Mouse (Mus musculus) brain, embryonic 18.5 days (tissue): Measurements from ENCODE around the gene Lrmda.
"Not testable (repeated sequence)": the region's sequence is repeated elsewhere in the genome, so short reads cannot be mapped to it uniquely, and the experiment has no call there.

ENCODE experiments used
- DNase-seq: peaks from one replicate; pipeline ENCODE4 v3.0.0-alpha.2; 2012; ENCODE audit warnings: low read depth, low spot score

Lrmda gene

DNA sequence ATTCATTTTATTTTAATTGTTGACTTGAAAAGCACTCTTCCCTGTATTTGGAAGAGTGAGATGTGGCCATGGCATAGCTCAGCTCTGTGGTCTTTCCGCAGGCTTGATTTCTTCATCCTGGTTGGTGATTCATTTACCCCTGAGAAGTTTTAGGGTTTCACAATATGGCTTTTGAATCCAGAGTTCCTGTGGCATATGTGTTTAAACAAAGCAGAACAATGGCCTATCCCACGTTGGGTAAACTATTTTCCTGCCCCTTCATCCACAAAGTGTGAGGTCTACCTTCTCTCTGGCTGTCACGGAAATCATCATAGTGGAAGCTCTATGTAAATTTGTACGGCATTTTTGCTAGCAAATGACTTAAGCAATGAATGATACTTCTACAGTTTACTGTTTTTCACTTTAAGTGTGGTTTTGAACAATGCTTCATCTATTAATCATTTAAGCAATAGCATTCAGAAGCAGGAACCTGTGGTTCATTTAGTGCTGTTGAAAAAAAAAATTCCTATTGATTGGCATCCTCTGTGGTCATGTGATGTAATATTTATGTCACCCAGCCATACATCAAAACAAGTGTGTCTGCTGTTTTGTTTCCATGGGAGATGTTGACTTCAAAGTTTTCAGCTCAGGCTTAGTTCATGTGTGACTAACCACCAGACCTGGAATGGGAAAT is 567.9 kb downstream of the Lrmda start:
- DNase-seq = no peak

DNA sequence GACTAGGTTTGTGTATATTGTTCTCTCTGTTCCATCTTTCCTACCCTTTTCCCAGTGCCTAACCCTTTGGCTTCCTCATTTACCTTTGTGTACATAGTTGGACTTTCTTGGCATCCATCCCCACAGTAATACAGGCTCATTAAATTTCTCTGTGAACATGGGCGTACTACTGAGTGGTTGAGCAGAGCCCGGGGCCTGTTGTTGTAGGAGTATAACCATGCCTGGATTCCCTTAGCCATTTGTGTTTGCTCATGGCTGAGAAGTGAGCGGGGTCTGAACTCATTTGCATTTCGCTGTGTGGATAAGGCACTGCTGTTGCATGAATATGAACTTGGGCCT is 568.4 kb downstream of the Lrmda start:
- no peak for DNase-seq

DNA sequence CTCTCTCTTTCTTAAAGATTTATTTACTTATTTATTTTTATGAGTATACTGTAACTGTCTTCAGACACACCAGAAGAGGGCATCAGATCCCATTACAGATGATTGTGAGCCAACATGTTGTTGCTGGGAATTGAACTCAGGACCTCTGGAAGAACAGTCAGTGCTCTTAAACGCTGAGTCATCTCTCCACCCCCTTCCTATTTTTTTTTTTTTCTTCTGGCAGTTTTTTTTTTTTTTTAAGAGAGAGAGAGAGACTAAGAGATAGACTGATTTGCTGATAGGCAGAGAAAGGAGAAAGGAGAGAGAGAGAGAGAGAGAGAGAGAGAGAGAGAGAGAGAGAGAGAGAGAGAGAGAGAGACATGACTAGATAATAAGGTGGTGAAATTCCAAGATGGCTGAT is 568.9 kb downstream of the Lrmda start:
- not testable (repeated sequence) for DNase-seq

DNA sequence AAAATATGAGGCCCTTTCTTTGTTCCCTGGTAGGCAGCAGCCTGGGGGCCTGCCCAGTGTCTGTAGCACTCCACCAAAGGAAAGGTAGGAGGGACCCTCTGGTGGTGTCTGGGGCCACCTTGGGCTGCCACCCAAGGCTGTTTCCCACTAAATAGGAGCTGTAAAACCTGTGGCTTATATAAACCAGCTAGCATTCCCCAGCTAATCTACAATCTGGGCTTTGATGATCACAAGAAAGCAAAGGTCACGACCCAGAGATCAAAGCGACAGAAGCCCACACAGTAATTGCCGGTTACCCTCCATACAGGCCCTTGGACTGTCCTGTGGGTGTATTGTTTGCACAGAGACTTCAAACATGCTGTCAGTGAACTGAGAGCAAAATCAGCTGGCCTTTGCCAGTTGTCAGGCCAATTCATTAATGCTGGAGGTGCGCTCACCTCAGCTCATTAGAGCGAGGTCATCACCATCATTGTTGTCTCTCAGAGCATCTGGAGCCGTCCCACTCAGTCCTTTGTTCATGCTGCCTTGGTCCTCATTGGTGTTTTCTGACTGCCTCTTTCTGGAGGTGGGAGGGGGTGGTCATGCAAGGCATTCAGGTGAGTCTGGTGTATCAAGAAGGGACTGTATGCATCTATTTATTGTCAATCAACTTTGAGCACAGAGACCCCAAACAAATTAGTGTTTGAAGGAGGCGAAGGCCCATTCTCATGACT is 570.1 kb downstream of the Lrmda start:
- no peak for DNase-seq

DNA sequence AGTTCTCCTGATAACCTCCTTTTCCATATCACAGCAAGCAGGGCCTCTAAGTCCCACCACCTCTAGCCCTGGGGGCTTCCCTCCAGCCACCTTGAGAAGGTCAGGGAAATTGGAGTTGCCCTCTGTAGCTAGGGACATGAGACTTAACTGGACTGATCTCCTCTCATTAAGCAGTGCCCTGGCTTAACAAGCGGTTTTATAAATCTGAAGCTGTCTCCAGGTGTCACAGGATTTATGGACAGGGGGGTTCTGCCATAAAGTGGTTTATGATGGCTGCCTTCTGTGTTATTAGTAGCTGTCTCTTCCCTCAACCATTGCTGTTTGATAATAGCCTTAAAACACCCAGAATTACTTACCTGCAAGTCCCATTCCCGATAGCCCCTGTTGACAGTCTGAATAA is 571.7 kb downstream of the Lrmda start:
- no peak for DNase-seq

DNA sequence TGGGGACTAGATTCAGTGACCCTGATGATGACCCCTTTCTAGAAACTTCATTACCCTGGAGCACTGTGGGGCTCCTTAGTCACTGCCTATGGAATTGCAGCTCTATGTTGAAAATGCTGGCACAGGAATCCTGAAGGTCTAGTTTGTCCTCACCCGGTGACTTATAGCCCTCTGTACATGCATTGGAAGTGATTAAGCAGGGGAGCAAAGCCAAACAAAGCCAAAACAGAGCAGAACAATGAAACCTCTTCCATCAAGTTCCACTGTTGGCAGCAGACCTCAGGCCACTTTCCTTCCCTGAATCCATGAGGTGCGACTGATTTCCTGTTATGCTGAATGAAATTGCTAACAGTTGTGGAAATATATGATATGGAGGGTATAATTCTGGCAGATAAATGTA is 578.0 kb downstream of the Lrmda start:
- DNase-seq = no peak

DNA sequence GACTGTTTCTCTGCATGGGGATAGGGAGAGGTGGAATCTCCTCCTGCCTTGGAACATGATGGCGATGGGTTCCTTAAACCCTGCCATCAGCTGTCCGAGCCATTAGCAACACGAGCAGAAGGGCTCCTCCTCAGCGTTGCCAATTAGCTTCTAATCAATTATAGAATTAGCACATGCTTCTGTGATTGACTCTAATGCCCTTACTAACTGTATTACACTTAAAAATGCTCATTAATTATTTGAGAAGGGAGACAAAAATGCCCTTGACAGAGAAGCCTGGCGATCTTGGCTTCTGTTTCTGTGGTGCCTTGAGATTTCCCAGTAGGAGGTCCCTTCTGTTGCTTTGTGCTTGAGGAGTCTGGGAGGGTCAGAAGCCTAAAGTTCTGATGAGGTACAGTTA is 579.1 kb downstream of the Lrmda start:
- DNase-seq = no peak

DNA sequence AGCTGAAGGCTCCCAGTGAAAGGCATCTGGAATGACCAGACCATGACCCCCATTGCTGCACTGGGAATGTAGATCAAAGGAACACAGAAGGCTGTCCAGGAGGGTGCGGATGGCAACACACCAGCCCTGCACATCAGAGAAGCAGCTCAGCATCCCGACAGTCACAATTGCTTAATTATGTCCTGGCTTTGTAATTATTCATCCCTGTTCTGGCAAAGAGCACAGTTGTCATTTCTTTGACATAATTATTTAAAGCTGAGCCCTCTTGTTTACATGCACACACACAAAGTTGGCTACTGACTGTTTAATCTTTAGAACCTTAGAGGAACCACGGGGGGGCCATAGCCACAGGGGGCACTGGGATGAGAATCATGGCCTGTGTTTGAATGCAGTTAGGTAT is 580.7 kb downstream of the Lrmda start:
- no peak for DNase-seq

DNA sequence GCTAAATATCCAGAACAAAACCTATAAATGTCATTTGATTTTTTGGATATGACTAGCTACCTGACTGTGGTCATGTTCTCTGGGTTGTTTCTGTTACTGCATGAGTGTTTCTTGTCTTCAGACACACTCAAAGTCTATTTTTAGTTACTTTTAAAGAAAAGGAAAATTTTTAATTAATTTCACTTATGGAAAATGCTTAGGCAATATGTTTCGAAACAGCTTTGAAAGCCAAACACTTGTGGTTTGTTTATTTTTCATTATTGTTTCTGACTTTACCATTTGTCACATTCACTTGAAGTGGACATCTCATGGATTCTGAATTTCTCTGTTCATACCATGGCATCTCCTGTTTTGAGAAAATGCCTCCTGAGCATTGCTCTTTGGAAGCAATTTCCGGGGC is 582.8 kb downstream of the Lrmda start:
- DNase-seq = no peak

DNA sequence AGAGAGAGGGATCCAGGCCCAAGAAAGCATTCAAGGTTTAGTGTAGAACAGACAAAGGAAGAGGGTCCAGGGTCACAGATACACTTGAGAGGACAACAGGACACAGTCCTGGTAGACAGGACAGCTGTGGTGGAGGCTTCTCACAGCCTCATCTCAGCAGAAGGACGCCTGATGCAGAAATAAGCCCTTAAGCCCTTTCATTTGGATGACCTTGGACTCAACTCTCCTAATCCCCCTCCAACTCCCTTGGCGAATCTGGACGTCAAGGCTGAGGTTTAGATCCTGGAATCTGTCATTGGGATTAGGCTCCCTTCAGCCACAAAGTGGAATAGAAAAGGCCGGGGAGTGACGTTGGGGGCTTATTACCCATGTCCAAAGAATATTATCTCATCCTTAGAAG is 589.1 kb downstream of the Lrmda start:
- DNase-seq = no peak

DNA sequence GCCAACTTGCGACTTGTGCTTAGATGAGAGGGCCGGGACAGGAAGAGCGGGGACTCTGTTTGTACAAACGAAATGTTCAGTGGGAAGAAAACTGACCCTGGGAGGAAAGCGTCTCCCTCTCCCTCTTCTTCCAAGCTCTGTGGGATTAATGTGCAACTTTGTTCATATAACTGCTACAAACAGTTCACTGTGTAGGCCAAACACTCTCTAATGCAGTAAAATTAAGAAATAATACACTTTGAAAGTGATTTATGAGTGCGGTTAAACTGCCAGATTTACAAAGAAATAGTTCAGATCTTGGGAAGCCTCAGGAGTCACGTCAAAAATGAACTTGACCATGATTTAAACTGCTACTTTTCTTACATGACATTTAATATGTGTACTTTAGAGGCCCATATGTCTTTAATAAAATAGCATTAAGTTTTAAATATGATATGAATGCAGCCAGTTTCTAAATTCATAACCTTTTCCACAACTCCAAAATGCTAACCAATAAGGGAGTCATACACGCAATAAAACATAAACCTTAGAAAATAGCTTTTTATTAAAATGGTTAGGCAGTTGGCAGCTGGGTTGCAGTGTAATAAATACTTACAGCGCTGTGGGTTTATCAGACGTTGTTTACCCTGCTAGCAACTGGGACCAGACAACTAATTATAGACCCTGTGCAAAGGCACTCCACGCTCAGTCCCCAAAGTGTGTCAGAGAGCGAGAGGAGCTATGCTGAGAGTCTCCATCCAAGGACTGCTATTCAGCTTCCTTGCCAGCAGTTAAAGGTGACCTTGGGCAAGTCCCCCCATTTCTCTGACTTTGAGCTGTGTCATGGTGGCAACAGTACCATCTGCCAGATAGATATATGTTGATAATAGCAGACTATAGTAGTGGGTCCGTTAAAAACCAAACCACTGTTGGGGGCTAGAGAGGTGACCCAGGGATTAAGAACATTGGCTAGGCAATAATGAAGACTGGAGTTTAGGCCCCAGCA is 590.0 kb downstream of the Lrmda start:
- DNase-seq = no peak

DNA sequence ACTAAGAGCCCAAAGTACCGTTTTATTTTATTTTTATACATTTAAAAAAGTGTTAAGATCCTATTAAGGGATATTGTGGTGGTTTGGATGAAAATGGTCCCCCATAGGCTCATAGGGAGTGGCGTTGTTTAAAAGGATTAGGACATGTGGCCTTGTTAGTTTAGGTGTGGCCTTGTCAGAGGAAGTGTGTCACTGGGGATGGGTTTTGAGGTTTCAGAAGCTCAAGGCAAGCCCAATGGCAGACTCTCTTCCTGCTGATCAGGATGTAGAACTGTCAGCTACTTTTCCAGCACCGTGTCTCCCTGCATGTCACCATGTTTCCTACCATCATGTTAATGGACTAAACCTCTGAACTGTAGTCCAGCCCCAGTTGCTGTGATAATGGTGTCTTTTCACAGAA is 591.5 kb downstream of the Lrmda start:
- no peak for DNase-seq

DNA sequence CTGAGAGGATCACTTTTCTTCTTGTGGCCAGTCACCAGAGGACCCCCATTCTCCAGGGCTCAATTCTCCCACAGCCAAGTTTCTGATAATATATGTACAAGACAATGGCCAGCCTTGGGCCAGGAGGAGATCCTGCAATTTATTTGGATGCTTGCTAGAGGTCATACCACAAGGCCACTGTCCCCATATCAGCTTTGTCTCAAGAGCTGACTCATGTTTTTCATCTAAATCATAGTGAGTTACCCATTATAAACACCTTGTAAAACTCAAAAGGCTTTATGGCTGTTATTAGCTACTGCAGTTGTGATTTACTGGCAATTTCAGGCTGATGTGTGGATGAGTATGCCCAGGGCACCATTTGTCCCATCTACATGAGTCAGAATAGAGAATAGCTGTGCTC is 600.7 kb downstream of the Lrmda start:
- DNase-seq = no peak

DNA sequence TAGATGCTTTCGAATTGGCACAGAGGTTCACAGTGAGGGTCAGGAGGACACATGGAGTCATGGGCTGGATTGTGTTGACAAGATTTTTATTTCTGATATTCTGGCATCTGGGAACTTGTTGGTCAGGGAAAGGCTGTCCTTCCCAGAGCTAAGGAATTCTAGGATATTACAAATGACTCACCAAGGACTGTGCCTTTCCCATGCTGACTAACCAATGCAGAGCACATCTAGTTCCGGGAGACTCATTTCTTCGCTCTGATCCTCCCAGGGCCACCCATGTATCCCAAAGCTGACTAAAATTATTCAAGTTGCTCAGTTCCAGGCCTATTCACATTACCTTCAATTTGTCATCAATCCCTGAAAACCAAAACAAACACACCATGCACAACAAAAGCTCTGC is 602.4 kb downstream of the Lrmda start:
- no peak for DNase-seq

DNA sequence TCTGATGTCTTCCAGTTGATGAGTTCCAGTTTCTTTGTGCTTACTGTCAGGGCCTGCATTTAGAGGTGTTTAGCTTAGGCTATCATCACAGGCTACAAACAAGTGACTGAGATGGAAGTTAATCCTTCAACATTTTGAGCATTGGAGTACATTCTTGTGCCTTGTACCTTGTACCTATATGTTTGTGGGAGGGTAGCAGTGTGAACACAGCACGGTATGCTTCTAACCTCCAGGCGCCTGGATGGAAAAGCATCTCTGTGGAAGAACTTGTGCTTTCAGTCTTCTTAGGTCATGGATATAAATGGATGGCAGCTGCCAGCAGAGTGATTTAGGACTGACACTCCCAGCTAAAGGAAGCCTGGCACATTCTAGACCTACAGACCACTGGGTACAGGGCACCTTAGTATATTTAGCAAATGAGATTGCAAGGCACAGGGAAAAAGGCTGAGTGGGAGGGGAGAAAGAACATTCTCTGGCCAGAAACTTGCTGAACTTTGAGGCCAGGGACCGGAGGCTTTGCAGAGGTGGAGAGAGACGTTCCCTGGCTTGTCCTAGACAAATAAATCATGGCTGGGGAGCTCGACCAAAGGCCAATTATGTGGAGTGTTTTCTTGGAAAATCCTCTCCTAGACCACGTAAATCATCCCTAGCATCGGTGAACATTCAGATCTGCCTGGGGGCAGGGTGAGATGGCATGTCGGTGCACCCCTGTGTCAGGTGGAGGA is 607.8 kb downstream of the Lrmda start:
- DNase-seq = no peak

DNA sequence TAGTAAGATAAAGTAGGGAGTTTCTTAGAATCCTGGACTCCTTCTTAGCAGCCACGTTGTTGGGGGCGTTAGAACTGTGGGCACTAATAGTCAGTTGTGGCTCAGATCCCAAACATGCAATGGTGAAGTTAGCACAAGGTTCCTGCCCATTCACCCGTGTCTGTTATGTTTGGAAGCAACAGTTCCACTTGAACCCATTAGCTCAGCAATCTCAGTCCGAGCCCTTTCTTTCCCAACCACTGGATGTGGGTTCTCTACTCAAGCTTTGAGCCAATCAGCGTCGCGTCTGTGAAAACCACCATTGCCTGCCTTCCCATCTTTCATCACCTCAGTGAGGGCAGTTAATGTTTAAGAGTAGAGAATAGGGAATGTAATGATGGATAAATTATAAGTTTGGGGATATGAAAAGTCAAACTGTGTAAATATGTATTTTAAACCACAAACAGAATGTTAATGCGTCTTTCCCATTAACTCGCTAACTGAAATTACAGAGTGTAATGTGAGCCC is 610.9 kb downstream of the Lrmda start:
- DNase-seq = no peak

DNA sequence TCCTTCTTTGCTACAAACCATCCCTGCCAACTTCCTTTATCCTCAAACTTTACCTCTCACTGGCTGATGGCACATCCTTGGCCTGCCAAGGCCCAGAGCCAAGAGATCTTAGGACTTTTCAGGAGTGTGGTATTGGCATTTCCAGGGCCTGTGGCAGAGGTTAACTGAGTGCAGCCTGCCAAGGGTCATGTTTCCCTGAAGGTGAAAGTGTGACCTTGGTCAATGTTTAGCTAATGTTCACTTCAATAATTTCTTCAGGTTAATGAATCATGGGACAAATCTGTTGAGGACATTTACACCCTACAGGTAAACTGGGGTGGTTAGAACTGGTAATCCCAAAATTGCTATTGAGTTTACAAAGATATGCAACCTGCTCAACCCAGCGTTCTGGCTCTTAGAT is 614.1 kb downstream of the Lrmda start:
- DNase-seq = no peak

DNA sequence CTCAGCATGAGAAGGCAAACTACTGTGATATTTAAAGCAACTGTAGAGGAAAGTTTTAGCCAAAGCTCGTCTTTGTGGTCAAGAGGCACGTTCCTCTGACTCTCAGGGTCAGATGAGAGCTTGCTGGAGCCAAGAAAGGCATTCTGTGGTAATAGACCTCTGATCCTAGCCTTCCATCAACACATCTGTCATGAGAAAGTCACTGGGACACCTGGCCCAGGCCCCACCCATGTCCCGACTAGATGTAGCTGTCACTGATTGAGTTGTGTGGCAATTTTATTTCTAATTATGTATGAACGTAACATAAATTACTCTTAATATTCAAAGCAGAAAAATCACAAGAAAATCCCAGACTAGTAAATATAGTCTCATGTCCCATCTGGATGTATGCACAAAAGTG is 624.0 kb downstream of the Lrmda start:
- DNase-seq = no peak

DNA sequence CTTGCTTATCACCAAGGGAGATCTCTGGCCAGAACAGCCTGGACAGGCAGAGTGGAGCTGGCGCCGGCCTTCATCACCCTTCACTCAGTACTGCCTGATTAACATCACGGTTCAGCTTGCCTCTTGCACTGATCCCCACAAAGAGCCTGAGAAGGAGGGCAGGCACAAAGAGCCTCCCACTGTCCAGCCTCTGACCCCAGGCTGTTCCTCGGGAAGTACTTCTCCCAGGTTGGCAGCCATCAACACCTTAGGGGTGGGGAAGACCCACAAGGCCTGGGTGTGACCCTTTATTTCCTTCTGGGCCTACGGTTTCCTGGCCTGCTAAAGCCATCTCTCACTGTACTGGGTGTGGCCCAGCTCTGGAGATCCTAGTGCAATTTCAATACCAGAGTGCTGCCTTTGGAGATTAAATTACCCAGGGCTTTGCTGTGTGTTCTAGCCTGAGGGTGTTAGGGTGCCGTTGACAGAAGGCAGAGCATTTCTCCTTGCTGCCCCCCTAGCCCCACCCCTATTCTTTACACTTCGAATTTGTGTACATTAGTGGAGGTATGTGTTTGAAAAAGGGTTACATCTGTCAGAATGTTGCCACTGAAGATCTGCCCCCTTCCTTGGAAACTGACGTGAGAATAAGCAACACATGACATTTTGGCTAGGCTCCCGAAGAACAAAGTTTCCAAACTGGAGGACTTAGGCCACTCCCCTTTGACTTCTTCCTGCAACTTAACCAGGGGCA is 628.5 kb downstream of the Lrmda start:
- no peak for DNase-seq

DNA sequence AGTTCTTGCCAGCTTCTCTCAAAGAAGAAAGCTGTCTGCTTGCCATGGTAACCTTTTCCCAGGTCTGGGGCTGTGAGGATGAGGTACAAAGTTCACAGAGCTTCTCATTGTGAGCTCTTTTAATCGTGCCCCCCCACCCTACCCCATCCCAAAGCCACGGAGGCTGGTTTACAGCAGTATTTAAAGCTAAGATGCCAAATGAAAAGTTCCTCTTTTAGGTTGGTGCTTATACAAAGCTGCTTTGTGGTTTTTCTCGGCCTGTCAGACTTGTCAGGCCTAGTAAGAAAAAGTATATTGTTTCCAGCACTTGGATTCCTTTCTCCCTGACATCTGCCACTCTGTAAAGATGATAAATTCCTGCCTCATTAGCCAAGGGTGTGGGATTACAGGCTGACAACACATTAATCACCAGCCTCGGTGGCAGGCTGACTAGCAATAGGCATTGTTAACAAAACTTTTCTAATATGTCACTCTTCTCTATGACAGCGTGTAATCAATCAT is 629.9 kb downstream of the Lrmda start:
- DNase-seq = peak; percentile 30
